Mouse (Mus musculus) midbrain, embryonic 11.5 days (tissue): ENCODE results near the gene Cog3. TPM values are rescaled to one million over a fixed set of nuclear protein-coding genes. Genes with fewer than 3 reads are reported as not detected.

ENCODE experiments used
- ATAC-seq: fragments of 200-750 bp; cut with Nextera tagmentation; 2 replicates; pipeline ENCODE4 v1.8.0; 2017; ENCODE audit warnings: moderate TSS enrichment, moderate library complexity; ENCODE audit not compliant: low FRiP score
- DNase-seq: peaks from one replicate; pipeline ENCODE4 v3.0.0; 2015; ENCODE audit warnings: low spot score; ENCODE audit errors: missing footprints
- H3K27ac ChIP-seq: fragments of 300-500 bp; sonication (generic); 2 replicates; pipeline ENCODE4 v1.5.1; 2014; ENCODE audit warnings: low read depth, low read length
- H3K27me3 ChIP-seq: fragments of 300-500 bp; sonication (generic); 2 replicates; pipeline ENCODE4 v1.6.1; 2014; ENCODE audit warnings: mild to moderate bottlenecking, low read length, moderate library complexity, mixed read lengths; ENCODE audit not compliant: control insufficient read depth, insufficient read depth
- H3K36me3 ChIP-seq: fragments of 300-500 bp; sonication (generic); 2 replicates; pipeline ENCODE4 v1.6.1; 2014; ENCODE audit warnings: mild to moderate bottlenecking, low read length, moderate library complexity, mixed read lengths; ENCODE audit not compliant: control insufficient read depth, insufficient read depth
- H3K4me1 ChIP-seq: fragments of 300-500 bp; sonication (generic); 2 replicates; pipeline ENCODE4 v1.6.1; 2014; ENCODE audit warnings: low read length; ENCODE audit not compliant: control insufficient read depth, insufficient read depth
- H3K4me2 ChIP-seq: fragments of 300-500 bp; sonication (generic); 2 replicates; pipeline ENCODE4 v1.6.1; 2014; ENCODE audit warnings: mild to moderate bottlenecking, moderate library complexity
- H3K4me3 ChIP-seq: fragments of 300-500 bp; sonication (generic); 2 replicates; pipeline ENCODE4 v1.5.1; 2014; ENCODE audit warnings: low read depth, low read length
- H3K9ac ChIP-seq: fragments of 300-500 bp; sonication (generic); 2 replicates; pipeline ENCODE4 v1.6.1; 2014; ENCODE audit warnings: low read length
- H3K9me3 ChIP-seq: fragments of 300-500 bp; sonication (generic); 2 replicates; pipeline ENCODE4 v1.6.1; 2016; ENCODE audit warnings: low read length; ENCODE audit not compliant: control insufficient read depth
- WGBS: fragments of 180-500 bp; shearing (Covaris S2); extraction: QIAGEN DNeasy Blood & Tissue Kit; methylation state at CpG from one replicate; pipeline ENCODE4 v1.1.7; 2014; 5-methylcytosine and 5-hydroxymethylcytosine counted together
- polyA plus RNA-seq: library from polyadenylated mRNA; unstranded; fragments of >200 nt; fragmentation: Nextera tagmentation; extraction: Ambion mirVana; gene quantifications from 2 replicates; pipeline ENCODE4 v1.2.1, GENCODE M21; 2014

Cog3 gene
- polyA plus RNA-seq, 1 experiment from 2014 or later: 23.3 TPM

GRCm38 (mm10) chr14:75690428-75690827 lies 63.9 kb downstream of the Cog3 start:
- no peak for DNase-seq

GRCm38 (mm10) chr14:75676316-75676715 lies 78.0 kb downstream of the Cog3 start:
- ATAC-seq: no peak
- H3K9ac ChIP-seq: no peak overlapping the region
- no peaks in the 10 kb centered on the region for H3K36me3 ChIP-seq
- no peak overlapping the region for H3K4me2 ChIP-seq
- H3K27me3 ChIP-seq: no peaks in the 10 kb centered on the region
- no peak for DNase-seq
- no peaks in the 10 kb centered on the region for H3K4me1 ChIP-seq
- no peak overlapping the region for H3K27ac ChIP-seq
- no peaks in the 10 kb centered on the region for H3K9me3 ChIP-seq
- 79% methylated on average over 6 of the region's 6 CpGs for WGBS
- H3K4me3 ChIP-seq: no peak overlapping the region

More at GRCm38 (mm10) chr14:75690428-75690827, 63.9 kb downstream of the Cog3 start:
- H3K9me3 ChIP-seq: no peaks in the 10 kb centered on the region
- no peak overlapping the region for H3K4me2 ChIP-seq
- WGBS: 91% methylated on average over 2 of the region's 2 CpGs
- no peak overlapping the region for H3K9ac ChIP-seq
- no peak for ATAC-seq
- H3K4me3 ChIP-seq: no peak overlapping the region
- H3K4me1 ChIP-seq: no peaks in the 10 kb centered on the region
- H3K36me3 ChIP-seq: no peaks in the 10 kb centered on the region
- no peak overlapping the region for H3K27ac ChIP-seq
- H3K27me3 ChIP-seq: no peaks in the 10 kb centered on the region

- 91% methylated on average over 1 of the region's 1 CpGs for WGBS
- no peaks in the 10 kb centered on the region for H3K27me3 ChIP-seq
- H3K27ac ChIP-seq: no peak overlapping the region
- H3K4me3 ChIP-seq: no peak overlapping the region
- no peak for DNase-seq
- no peaks in the 10 kb centered on the region for H3K4me1 ChIP-seq
- H3K9me3 ChIP-seq: no peaks in the 10 kb centered on the region
- ATAC-seq: no peak
- no peaks in the 10 kb centered on the region for H3K36me3 ChIP-seq
- H3K9ac ChIP-seq: no peak overlapping the region
- no peak overlapping the region for H3K4me2 ChIP-seq
Measured at GRCm38 (mm10) chr14:75669085-75669645, 85.2 kb downstream of the Cog3 start.

GRCm38 (mm10) chr14:75665430-75666180 lies 88.7 kb downstream of the Cog3 start:
- Histone ChIP-seq H3K4me2 (no peak overlapping the region), H3K4me1 (no peaks in the 10 kb centered on the region), H3K9ac (no peak overlapping the region), H3K9me3 (no peaks in the 10 kb centered on the region), H3K4me3 (no peak overlapping the region), H3K27me3 (no peaks in the 10 kb centered on the region), H3K36me3 (no peaks in the 10 kb centered on the region), H3K27ac (no peak overlapping the region)
- 83% methylated on average over 2 of the region's 2 CpGs for WGBS
- ATAC-seq (no peak), DNase-seq (no peak)

GRCm38 (mm10) chr14:75661548-75661947 lies 92.8 kb downstream of the Cog3 start:
- H3K36me3 ChIP-seq: no peaks in the 10 kb centered on the region
- no peaks in the 10 kb centered on the region for H3K27me3 ChIP-seq
- H3K27ac ChIP-seq: no peak overlapping the region
- no peaks in the 10 kb centered on the region for H3K4me1 ChIP-seq
- DNase-seq (no peak), ATAC-seq (no peak)
- H3K9ac ChIP-seq: no peak overlapping the region
- no peak overlapping the region for H3K4me3 ChIP-seq
- WGBS: 85% methylated on average over 8 of the region's 8 CpGs
- H3K9me3 ChIP-seq: no peaks in the 10 kb centered on the region
- H3K4me2 ChIP-seq: no peak overlapping the region

- no peaks in the 10 kb centered on the region for H3K4me1 ChIP-seq
- H3K36me3 ChIP-seq: no peaks in the 10 kb centered on the region
- H3K4me2 ChIP-seq: no peak overlapping the region
- H3K4me3 ChIP-seq: no peak overlapping the region
- H3K9ac ChIP-seq: no peak overlapping the region
- H3K9me3 ChIP-seq: no peaks in the 10 kb centered on the region
- no peaks in the 10 kb centered on the region for H3K27me3 ChIP-seq
- DNase-seq (no peak), ATAC-seq (no peak)
- H3K27ac ChIP-seq: no peak overlapping the region
- WGBS: 95% methylated on average over 6 of the region's 6 CpGs
Measured at GRCm38 (mm10) chr14:75660936-75661335, 93.4 kb downstream of the Cog3 start.

Other genes starting within 250 kb of the Cog3 start
- gene Spert, start 161.4 kb downstream of the Cog3 start, polyA plus RNA-seq: not detected in 2 replicates
- not detected in 2 replicates for gene Erich6b, start 112.3 kb downstream of the Cog3 start, polyA plus RNA-seq
- 7.0 and 8.8 TPM in 2 replicates for gene Slc25a30, start 32.5 kb upstream of the Cog3 start, polyA plus RNA-seq
- gene Tpt1, start 90.6 kb upstream of the Cog3 start, polyA plus RNA-seq: 1,099 and 1,119 TPM in 2 replicates
- 0.83 and 0.99 TPM in 2 replicates for gene Kctd4, start 200.5 kb upstream of the Cog3 start, polyA plus RNA-seq